Mouse (Mus musculus) kidney, adult 2 months (tissue): ENCODE results near the gene Dab2ip.

Experiments used
- CTCF ChIP-seq: fragments of 200-500 bp; conservative IDR thresholded peaks from 2 replicates; pipeline ENCODE4 v1.5.1; 2011; ENCODE audit warnings: low read depth, mild to moderate bottlenecking, control low read depth, low read length, moderate library complexity, mixed read lengths; ENCODE audit not compliant: insufficient read depth, insufficient read length
- POLR2A ChIP-seq: fragments of 200-500 bp; IDR thresholded peaks from one replicate; pipeline ENCODE4 v1.6.1; 2011; ENCODE audit warnings: low read depth, low read length, control low read depth

DNA sequence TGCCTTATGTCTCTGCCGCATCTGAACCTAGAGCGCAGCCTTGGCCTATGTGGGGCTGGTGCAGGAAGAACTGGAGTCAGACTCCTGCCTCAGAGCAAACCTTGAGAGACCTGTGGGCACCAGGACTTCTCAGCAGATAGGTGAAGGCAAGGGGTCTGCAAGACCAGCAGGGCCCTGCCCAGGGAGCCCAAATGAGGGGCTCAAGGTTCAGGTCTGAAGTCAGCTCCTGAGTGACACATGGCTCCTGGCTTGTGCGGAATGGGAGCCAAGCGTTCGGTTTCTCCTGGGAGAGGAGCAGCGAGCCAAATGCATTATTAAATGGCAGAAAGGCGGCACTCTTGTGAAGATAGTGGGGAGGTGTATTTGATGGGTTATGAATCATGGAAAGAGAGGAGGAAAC lies 52.9 kb downstream of the Dab2ip start:
- TF ChIP-seq CTCF = no peak
- no peak for TF ChIP-seq POLR2A
